Comparison of ENCODE assay signal across 8 mouse cellular contexts in the genomic region with DNA sequence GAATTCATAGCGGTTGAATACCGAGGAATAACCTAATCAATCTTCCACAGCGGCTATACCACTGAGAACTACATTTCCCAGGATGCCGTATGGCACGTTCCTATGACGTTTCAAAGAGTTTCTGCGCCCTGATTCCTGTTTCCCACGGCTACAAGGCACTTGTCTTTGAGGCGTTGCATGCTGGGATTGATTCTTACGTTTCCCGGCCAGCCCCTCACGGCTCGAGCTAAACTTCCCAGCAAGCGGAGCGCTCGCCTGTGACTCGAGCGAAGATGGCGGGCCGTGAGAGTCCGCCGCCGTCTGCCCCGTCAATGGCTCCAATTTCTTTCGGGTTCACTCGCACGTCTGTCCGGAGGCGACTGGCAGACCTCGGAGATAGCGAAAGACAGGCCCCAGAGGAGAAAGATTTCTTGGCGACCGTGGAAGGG. TPM values are rescaled to one million over a fixed set of nuclear protein-coding genes. Genes with fewer than 3 reads are reported as not detected.
DNase-seq lines count a peak whose midpoint lies in the region; ATAC-seq lines count a peak whose summit lies in the region.

Gene Gpkow (plus strand): TSS at position 178 of the 428 bp plus-strand sequence.

- peak within 1 kb of the TSS; percentile 67 for H3K4me3 ChIP-seq in heart, embryonic 10.5 days
- peak within 1 kb of the TSS; percentile 62 for H3K4me3 ChIP-seq in kidney, embryonic 15.5 days (replicated peaks)

- peaks cover 14% of the 10 kb centered on the region; the same call in 1 of the 2 replicates for H3K36me3 ChIP-seq in heart, embryonic 10.5 days
- H3K36me3 ChIP-seq in kidney, embryonic 15.5 days, result peaks cover 25% of the 10 kb centered on the region; the same call in 1 of the 2 replicates

- peak within 1 kb of the TSS; percentile 55 for H3K9ac ChIP-seq in kidney, embryonic 15.5 days

- H3K4me1 ChIP-seq in heart, embryonic 10.5 days, result no peaks in the 10 kb centered on the region; the same call in 1 of the 2 replicates
- peaks cover 7% of the 10 kb centered on the region; the same call in 1 of the 2 replicates for H3K4me1 ChIP-seq in kidney, embryonic 15.5 days

- 11% methylated on average over 33 of the region's 33 CpGs for WGBS in heart, embryonic 10.5 days
- WGBS in kidney, embryonic 15.5 days, result 19% methylated on average over 33 of the region's 33 CpGs

- peak within 1 kb of the TSS; percentile 78 for H3K27ac ChIP-seq in heart, embryonic 10.5 days
- H3K27ac ChIP-seq in kidney, embryonic 15.5 days, result no peak within 1 kb of the TSS

- no peaks in the 10 kb centered on the region for H3K9me3 ChIP-seq in heart, embryonic 10.5 days
- H3K9me3 ChIP-seq in kidney, embryonic 15.5 days (replicated peaks), result no peaks in the 10 kb centered on the region

- peak; percentile 76 to 78 for DNase-seq in B cell, adult 2 months
- peak; percentile 99 for DNase-seq in brain, adult 2 months (ENCODE audit: low read depth, low spot score)
- DNase-seq in heart, embryonic 10.5 days (ENCODE audit: low spot score), result peak; percentile 94
- DNase-seq in liver, result peak; percentile 86
- peak; percentile 78 to 82 for DNase-seq in spleen, postnatal 4 days (ENCODE audit: low spot score in 2 of 2)

- ATAC-seq in erythroblast, adult 5-6 weeks (replicated peaks; ENCODE audit: low FRiP score, poor library complexity, severe bottlenecking), result peak; percentile 100
- ATAC-seq in kidney, embryonic 15.5 days (replicated peaks; ENCODE audit: low FRiP score), result peak; percentile 97
- ATAC-seq in monocyte, adult 5-6 weeks (replicated peaks; ENCODE audit: insufficient number of reproducible peaks, low FRiP score, low TSS enrichment, poor library complexity, severe bottlenecking), result peak; percentile 99

- H3K4me2 ChIP-seq in kidney, embryonic 15.5 days, result peak within 1 kb of the TSS; percentile 63

- no peaks in the 10 kb centered on the region for H3K27me3 ChIP-seq in heart, embryonic 10.5 days (ENCODE audit: insufficient read depth, poor library complexity, severe bottlenecking)
- no peaks in the 10 kb centered on the region for H3K27me3 ChIP-seq in kidney, embryonic 15.5 days

RNA-seq across cellular contexts. Expression of gene Gpkow, which starts in this region (rescaled TPM):
- 7.9 and 13.4 TPM in 2 replicates for total RNA-seq in erythroblast, adult 5-6 weeks (2015; ENCODE audit: low replicate concordance)
- total RNA-seq in erythroblast, adult 5-6 weeks (2017; ENCODE audit: low replicate concordance), result 9.0 and 11.3 TPM in 2 replicates
- polyA plus RNA-seq in heart, embryonic 10.5 days (2016; fragmentation: Nextera tagmentation; extraction: Ambion mirVana), result 38.1 and 38.5 TPM in 2 replicates
- polyA plus RNA-seq in kidney, embryonic 15.5 days (2015; fragmentation: Nextera tagmentation; extraction: Ambion mirVana), result 40.3 and 42.5 TPM in 2 replicates
- 46.2 to 57.8 TPM (median 57.1 TPM) in 3 replicates for total RNA-seq in monocyte, adult 5-6 weeks (2017)
